In genomic region chr19:53259541-53259940, GRCm38 (mm10) we compare ENCODE assay signal across 8 mouse cellular contexts. TPM values are rescaled to one million over a fixed set of nuclear protein-coding genes. Genes with fewer than 3 reads are reported as not detected.
DNase-seq lines count a peak whose midpoint lies in the region; ATAC-seq lines count a peak whose summit lies in the region.

No protein-coding gene starts in this region.

- H3K27ac ChIP-seq in forebrain, embryonic 12.5 days: no peak overlapping the region
- H3K27ac ChIP-seq in liver, embryonic 12.5 days: peak overlapping the region; percentile 98

- intact Hi-C loops in gastrocnemius, postnatal 36 days (cut with DNase I): no loop called here

- H3K9me3 ChIP-seq in forebrain, embryonic 12.5 days: peaks cover 5% of the 10 kb centered on the region; the same call in 1 of the 2 replicates
- H3K9me3 ChIP-seq in liver, embryonic 12.5 days (replicated peaks): no peaks in the 10 kb centered on the region

- WGBS in forebrain, embryonic 12.5 days: 61% methylated on average over 5 of the region's 5 CpGs
- 42% methylated on average over 5 of the region's 5 CpGs for WGBS in liver, embryonic 12.5 days (ENCODE audit: insufficient replicate concordance)

- no peaks in the 10 kb centered on the region for H3K36me3 ChIP-seq in forebrain, embryonic 12.5 days (replicated peaks)
- no peaks in the 10 kb centered on the region for H3K36me3 ChIP-seq in liver, embryonic 12.5 days

- peak; percentile 44 for DNase-seq in MN1 (ENCODE audit: low spot score)
- peak; percentile 60 for DNase-seq in cerebellum, adult 11 months
- DNase-seq in testis, postnatal 10 days (ENCODE audit: low spot score): no peak
- DNase-seq in layer of hippocampus, postnatal 10 days (ENCODE audit: low spot score in 2 of 2): no peak
- no peak for DNase-seq in frontal cortex, postnatal 14 days (ENCODE audit: low spot score in 2 of 2)
- no peak for DNase-seq in gastrocnemius, postnatal 36 days

- peaks cover 15% of the 10 kb centered on the region for H3K4me1 ChIP-seq in forebrain, embryonic 12.5 days
- H3K4me1 ChIP-seq in liver, embryonic 12.5 days: peaks cover 75% of the 10 kb centered on the region

- peak; percentile 39; the same call in 1 of the 2 replicates for ATAC-seq in forebrain, embryonic 12.5 days (ENCODE audit: low FRiP score)
- ATAC-seq in liver, embryonic 12.5 days: peak; percentile 41

- no peak overlapping the region for H3K4me2 ChIP-seq in forebrain, embryonic 12.5 days
- peak overlapping the region; percentile 65 for H3K4me2 ChIP-seq in liver, embryonic 12.5 days

- H3K4me3 ChIP-seq in forebrain, embryonic 12.5 days (replicated peaks): no peak overlapping the region
- H3K4me3 ChIP-seq in liver, embryonic 12.5 days: peak overlapping the region; percentile 1; the same call in 1 of the 2 replicates

- H3K27me3 ChIP-seq in forebrain, embryonic 12.5 days: no peaks in the 10 kb centered on the region
- H3K27me3 ChIP-seq in liver, embryonic 12.5 days (replicated peaks): peaks cover 35% of the 10 kb centered on the region

- H3K9ac ChIP-seq in forebrain, embryonic 12.5 days: no peak overlapping the region
- H3K9ac ChIP-seq in liver, embryonic 12.5 days: peak overlapping the region; percentile 66

RNA-seq across cellular contexts. Expression of gene Mxi1, which starts 50.8 kb away (rescaled TPM):
- 54.8 and 62.4 TPM in 2 replicates for polyA plus RNA-seq in forebrain, embryonic 12.5 days (2016; fragmentation: Nextera tagmentation; extraction: Ambion mirVana)
- 38.3 and 39.3 TPM in 2 replicates for polyA plus RNA-seq in liver, embryonic 12.5 days (2016; fragmentation: Nextera tagmentation; extraction: Ambion mirVana)
- 10 to 100 TPM; 52.0 to 57.0 TPM for total RNA-seq in layer of hippocampus, postnatal 10 days (2021)
- total RNA-seq in gastrocnemius, postnatal 36 days (2021): 10 to 100 TPM; 35.9 to 47.1 TPM

Comparison
In these comparisons a context has a peak if more than half of its experiments do, and no peak if none do; other contexts are left out.
1. DNase-seq: peak in MN1 (single experiment) and cerebellum, adult 11 months (single experiment); none in testis, postnatal 10 days (single experiment), layer of hippocampus, postnatal 10 days (0 of 2), frontal cortex, postnatal 14 days (0 of 2) and gastrocnemius, postnatal 36 days (0 of 2).